Mouse (Mus musculus) liver, embryonic 16.5 days (tissue): ENCODE results near the gene Tax1bp3. TPM values are rescaled to one million over a fixed set of nuclear protein-coding genes. Genes with fewer than 3 reads are reported as not detected.
A peak's percentile ranks its signal among the peaks of the same experiment; 100 is the strongest.

Source experiments
- ATAC-seq: fragments of 200-750 bp; cut with Nextera tagmentation; 2 replicates; pipeline ENCODE4 v1.8.0; 2017; ENCODE audit warnings: low read depth, mild to moderate bottlenecking, moderate number of reproducible peaks, moderate library complexity
- H3K27ac ChIP-seq: fragments of 300-500 bp; sonication (generic); 2 replicates; pipeline ENCODE4 v1.5.1; 2014; ENCODE audit warnings: mild to moderate bottlenecking, low read length
- H3K27me3 ChIP-seq: fragments of 300-500 bp; sonication (generic); 2 replicates; pipeline ENCODE4 v1.6.1; 2014; ENCODE audit warnings: low read depth, low read length, mixed read lengths; ENCODE audit not compliant: control insufficient read depth, insufficient read depth
- H3K36me3 ChIP-seq: fragments of 300-500 bp; sonication (generic); 2 replicates; pipeline ENCODE4 v1.6.1; 2014; ENCODE audit warnings: mild to moderate bottlenecking; ENCODE audit not compliant: control insufficient read depth, insufficient read depth
- H3K4me1 ChIP-seq: fragments of 300-500 bp; sonication (generic); 2 replicates; pipeline ENCODE4 v1.6.1; 2014; ENCODE audit warnings: low read depth, low read length, mixed read lengths; ENCODE audit not compliant: control insufficient read depth
- H3K4me2 ChIP-seq: fragments of 300-500 bp; sonication (generic); 2 replicates; pipeline ENCODE4 v1.6.1; 2014; ENCODE audit warnings: low read depth, low read length, mixed read lengths
- H3K4me3 ChIP-seq: fragments of 300-500 bp; sonication (generic); 2 replicates; pipeline ENCODE4 v1.5.1; 2014; ENCODE audit warnings: low read depth, mild to moderate bottlenecking, low read length
- H3K9ac ChIP-seq: fragments of 300-500 bp; sonication (generic); 2 replicates; pipeline ENCODE4 v1.6.1; 2014; ENCODE audit warnings: low read depth, low read length
- H3K9me3 ChIP-seq: fragments of 300-500 bp; sonication (generic); replicated peaks from 2 replicates; pipeline ENCODE4 v1.6.1; 2016; ENCODE audit warnings: low read length; ENCODE audit not compliant: control insufficient read depth
- WGBS: fragments of 180-500 bp; shearing (Covaris S2); extraction: QIAGEN DNeasy Blood & Tissue Kit; methylation state at CpG from one replicate; pipeline ENCODE4 v1.1.7; 2014; ENCODE audit not compliant: insufficient replicate concordance; 5-methylcytosine and 5-hydroxymethylcytosine counted together
- polyA plus RNA-seq: library from polyadenylated mRNA; unstranded; fragments of >200 nt; fragmentation: Nextera tagmentation; extraction: Ambion mirVana; gene quantifications from 2 replicates; pipeline ENCODE4 v1.2.1, GENCODE M21; 2015

The Tax1bp3 gene
- polyA plus RNA-seq, 1 experiment from 2014 or later: 33.6 TPM

DNA sequence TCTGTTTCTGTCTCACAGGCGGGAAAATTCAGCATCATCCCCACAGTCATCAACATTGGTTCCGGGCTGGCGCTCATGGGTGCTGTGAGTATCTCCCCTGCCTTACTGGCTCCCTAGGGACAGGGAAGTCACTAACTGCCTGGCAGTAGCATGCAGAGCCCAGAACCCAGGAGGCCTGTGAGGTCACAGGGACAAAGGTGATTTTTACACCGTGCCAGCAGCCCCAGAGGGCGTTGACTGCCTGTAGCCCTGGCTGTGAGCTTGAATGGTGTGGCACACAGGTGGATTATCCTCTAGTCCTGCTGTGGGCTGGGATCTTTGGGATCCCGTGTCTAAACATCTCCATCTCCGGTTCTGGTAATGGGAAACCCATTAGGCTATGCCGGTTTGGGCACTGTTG lies 8.8 kb upstream of the Tax1bp3 start:
- ATAC-seq: no peak
- 73% methylated on average over 8 of the region's 8 CpGs for WGBS
- H3K27me3 ChIP-seq: no peaks in the 10 kb centered on the region
- no peak overlapping the region for H3K4me2 ChIP-seq
- H3K36me3 ChIP-seq: no peaks in the 10 kb centered on the region
- H3K27ac ChIP-seq: no peak overlapping the region
- H3K4me1 ChIP-seq: peaks cover 7% of the 10 kb centered on the region
- no peak overlapping the region for H3K9ac ChIP-seq
- H3K9me3 ChIP-seq: no peaks in the 10 kb centered on the region
- no peak overlapping the region for H3K4me3 ChIP-seq

DNA sequence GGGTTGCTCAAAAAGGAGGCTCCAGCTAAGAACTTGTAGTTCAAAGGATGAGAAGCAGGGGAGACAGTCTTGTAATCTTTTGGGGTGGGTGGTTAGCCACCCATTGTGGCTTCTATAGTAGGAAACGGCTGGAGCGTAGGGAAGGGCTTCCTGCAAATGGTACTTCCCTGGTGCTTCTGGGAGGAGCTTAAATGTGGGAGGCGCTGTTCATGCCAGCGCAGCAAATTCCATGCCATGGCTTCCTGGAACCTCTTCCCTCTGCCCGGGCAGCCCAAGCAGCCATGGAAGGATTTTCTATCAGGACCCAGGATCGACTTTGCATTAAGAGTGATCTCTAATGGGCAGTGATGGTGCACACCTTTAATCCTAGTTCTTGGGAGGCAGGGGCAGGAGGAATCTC lies 8.3 kb upstream of the Tax1bp3 start:
- WGBS: 77% methylated on average over 6 of the region's 6 CpGs
- ATAC-seq: no peak
- Histone ChIP-seq H3K27ac (no peak overlapping the region), H3K36me3 (no peaks in the 10 kb centered on the region), H3K9me3 (no peaks in the 10 kb centered on the region), H3K27me3 (no peaks in the 10 kb centered on the region), H3K4me2 (no peak overlapping the region), H3K4me1 (peaks cover 7% of the 10 kb centered on the region), H3K9ac (no peak overlapping the region), H3K4me3 (no peak overlapping the region)

DNA sequence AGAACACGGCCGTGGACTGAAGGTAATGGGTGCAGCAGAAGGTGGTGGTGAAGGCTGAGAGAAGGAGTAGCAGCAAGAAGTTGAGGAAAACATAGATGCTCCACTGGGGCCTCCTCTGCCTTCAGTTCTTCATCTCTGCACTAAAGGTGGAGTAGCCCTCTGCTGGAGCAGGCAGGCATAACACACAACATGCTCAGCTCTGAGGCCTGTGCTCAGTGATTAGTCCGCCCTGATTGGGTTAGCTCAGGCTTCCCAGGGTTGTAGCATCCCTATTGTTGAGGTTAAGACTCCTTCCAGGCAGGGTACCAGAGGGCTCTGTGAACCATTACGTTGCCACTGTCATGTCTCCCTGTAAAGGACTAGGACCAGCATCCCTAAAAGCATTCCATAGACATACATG lies 7.7 kb upstream of the Tax1bp3 start:
- Histone ChIP-seq H3K9ac (no peak overlapping the region), H3K4me1 (peaks cover 7% of the 10 kb centered on the region), H3K27me3 (no peaks in the 10 kb centered on the region), H3K27ac (no peak overlapping the region), H3K9me3 (no peaks in the 10 kb centered on the region), H3K4me2 (no peak overlapping the region), H3K4me3 (no peak overlapping the region), H3K36me3 (no peaks in the 10 kb centered on the region)
- ATAC-seq: 0 out of 2 replicates have a peak, but pooled peaks have one; percentile 23
- WGBS: 46% methylated on average over 4 of the region's 4 CpGs

DNA sequence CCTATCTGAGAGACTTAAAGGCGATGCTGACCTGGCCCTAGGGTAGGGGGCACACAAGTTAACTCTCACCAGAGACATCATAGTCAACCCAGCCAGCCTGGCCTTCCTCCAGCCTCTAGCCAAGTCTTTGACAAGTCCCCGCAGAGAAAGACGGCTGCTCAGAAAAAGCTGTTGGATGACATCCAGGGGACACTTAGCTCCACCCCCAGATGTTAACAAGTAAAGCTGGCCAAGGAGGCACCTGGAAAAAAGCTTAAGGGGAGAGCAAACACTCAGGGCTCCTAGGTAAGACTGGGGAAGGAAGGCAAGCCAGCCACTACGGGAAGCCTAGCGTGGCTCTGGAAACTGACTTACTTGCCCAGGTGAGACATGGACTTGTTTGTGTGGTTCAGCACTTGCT lies 4.7 kb upstream of the Tax1bp3 start:
- no peaks in the 10 kb centered on the region for H3K9me3 ChIP-seq
- ATAC-seq: no peak
- H3K4me1 ChIP-seq: peaks cover 22% of the 10 kb centered on the region
- H3K27me3 ChIP-seq: no peaks in the 10 kb centered on the region
- no peak overlapping the region for H3K9ac ChIP-seq
- H3K27ac ChIP-seq: no peak overlapping the region
- 60% methylated on average over 5 of the region's 5 CpGs for WGBS
- H3K4me2 ChIP-seq: no peak overlapping the region
- H3K4me3 ChIP-seq: no peak overlapping the region
- peaks cover 2% of the 10 kb centered on the region for H3K36me3 ChIP-seq

DNA sequence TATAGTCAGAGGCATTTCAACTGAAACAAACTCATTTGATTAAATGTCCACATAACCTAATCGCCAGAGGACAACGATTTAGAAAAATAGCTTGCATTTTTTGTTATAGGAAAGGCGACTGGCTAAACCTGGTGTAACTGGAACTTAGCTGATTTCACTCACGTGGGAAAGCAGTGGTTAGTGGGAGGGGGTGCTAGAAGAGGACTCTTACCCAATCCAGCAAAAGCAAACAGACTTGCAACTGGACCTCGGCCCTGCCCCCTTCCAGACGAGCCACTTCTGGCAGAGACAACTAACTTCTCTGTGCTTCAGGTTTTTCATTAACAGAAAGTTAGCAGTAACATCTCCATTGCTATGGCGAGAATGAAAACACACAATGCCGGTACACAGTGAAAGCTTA lies 1.3 kb upstream of the Tax1bp3 start:
- ATAC-seq: 0 out of 2 replicates have a peak, but pooled peaks have one; percentile 7
- Histone ChIP-seq H3K4me2 (peak overlapping the region; percentile 80), H3K4me1 (peaks cover 35% of the 10 kb centered on the region), H3K9ac (peak overlapping the region; percentile 91), H3K36me3 (peaks cover 2% of the 10 kb centered on the region), H3K4me3 (peak overlapping the region; percentile 95), H3K9me3 (no peaks in the 10 kb centered on the region), H3K27ac (peak overlapping the region; percentile 81), H3K27me3 (no peaks in the 10 kb centered on the region)
- WGBS: 31% methylated on average over 8 of the region's 8 CpGs

DNA sequence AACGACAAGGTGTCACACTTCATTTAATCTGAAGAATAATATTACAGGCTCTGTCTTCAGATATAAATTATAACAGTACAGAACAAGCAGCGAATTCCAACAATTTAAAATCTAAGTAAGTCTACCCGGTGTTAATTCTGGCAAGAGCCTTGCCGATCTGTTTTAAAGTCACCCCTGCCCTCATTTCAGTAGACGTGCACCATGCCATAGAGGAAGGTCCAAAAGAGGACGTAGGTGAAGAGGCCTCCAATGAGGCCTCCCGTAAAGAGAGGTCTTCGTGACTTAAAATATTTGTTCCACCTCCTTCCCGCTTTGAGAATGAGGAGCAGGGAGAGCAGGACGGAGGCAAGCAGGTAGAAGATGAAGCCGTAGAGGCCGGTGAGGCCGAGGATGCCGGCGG lies 697 bp upstream of the Tax1bp3 start:
- no peak for ATAC-seq

DNA sequence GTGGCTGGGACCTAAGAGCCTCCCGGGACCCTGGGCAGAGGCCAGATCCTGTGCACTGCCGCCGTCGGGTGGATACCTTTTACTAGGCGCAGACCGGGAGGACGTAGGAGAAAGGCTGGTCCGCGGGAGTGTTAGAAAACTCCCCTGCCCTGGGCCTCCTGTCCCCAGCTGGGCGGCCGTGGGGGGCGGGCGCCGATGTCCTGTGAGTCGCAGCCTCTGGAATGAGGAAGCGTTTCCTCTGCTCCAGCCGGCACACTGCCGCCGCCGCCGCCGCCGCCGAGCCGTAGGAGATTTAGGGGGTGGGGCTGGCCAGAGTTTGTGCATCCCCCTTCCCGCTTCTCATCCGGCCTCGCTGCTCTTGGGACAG lies 609 bp downstream of the Tax1bp3 start:
- Histone ChIP-seq H3K27ac (peak overlapping the region; percentile 84), H3K9me3 (no peaks in the 10 kb centered on the region), H3K4me3 (peak overlapping the region; percentile 95), H3K27me3 (no peaks in the 10 kb centered on the region), H3K36me3 (peaks cover 2% of the 10 kb centered on the region), H3K4me1 (peaks cover 29% of the 10 kb centered on the region), H3K9ac (peak overlapping the region; percentile 84), H3K4me2 (peak overlapping the region; percentile 95)
- WGBS: under 1% methylated on average over 28 of the region's 28 CpGs
- ATAC-seq: peak; percentile 43

More for the DNA sequence above, 697 bp upstream of the Tax1bp3 start:
- H3K4me2 ChIP-seq: peak overlapping the region; percentile 80
- no peaks in the 10 kb centered on the region for H3K27me3 ChIP-seq
- H3K36me3 ChIP-seq: peaks cover 2% of the 10 kb centered on the region
- H3K4me1 ChIP-seq: peaks cover 35% of the 10 kb centered on the region
- peak overlapping the region; percentile 91 for H3K9ac ChIP-seq
- H3K9me3 ChIP-seq: no peaks in the 10 kb centered on the region
- H3K27ac ChIP-seq: peak overlapping the region; percentile 81
- 1% methylated on average over 15 of the region's 15 CpGs for WGBS
- peak overlapping the region; percentile 95 for H3K4me3 ChIP-seq

DNA sequence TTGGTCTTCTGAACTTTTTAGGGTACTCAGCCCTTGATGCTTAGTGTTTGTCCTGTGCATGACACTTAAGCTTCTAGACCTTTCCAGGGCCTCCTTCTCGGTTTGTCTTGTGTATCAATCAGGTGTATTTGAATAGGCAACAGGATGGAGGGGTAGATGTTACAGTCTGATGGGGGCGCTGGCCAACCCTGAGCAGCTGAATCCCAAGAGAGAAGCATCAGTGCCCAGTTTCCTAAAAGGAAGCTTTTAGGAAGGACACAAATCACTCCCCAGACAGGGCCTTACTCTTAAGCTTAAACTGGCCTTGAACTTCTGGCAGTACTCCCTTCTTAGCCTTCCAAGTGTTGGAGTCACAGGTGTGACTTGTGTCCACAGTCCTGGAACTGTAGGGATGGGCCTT lies 1.0 kb downstream of the Tax1bp3 start:
- ATAC-seq: no peak
- Histone ChIP-seq H3K4me1 (peaks cover 28% of the 10 kb centered on the region), H3K9me3 (no peaks in the 10 kb centered on the region), H3K27me3 (no peaks in the 10 kb centered on the region), H3K27ac (no peak overlapping the region), H3K9ac (peak overlapping the region; percentile 84), H3K4me3 (peak overlapping the region; percentile 95), H3K36me3 (peaks cover 2% of the 10 kb centered on the region), H3K4me2 (peak overlapping the region; percentile 95)
- WGBS: 16% methylated on average over 2 of the region's 2 CpGs

DNA sequence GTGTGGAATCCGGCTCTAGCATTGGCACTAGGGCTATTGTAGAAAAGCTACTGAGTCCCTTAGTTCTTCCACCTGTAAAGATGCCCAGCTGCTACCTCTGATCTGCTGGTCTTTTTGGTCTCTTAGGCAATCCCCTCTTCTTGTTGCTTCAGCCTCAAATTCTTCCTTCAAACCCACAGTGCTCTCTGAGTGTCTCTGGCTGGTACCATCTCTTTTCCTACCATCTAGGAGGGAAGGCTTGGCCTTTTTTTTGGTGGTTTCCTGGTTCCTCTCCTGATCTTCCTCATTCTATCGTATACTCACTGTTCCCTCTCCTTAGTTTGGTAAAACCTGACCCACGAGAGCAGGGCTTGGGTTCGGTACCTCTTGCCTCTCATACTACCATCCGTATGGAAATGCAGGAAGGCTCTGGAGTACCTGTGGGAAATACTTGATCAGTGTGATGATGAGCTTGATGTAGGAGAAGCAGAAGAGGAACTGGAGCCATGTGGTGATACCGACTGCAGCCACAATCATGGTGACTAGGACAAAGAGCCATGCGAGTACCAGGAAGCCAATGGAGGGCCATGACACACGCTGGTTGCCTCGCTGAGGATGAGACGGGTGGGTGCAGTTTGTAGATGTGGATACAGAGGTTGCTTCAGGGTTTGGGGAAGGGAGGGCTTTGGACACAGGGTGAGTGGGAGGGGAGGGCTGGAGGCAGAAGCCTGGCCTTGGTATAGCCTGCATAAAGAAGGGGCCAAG lies 9.2 kb downstream of the Tax1bp3 start:
- Histone ChIP-seq H3K27ac (no peak overlapping the region), H3K36me3 (no peaks in the 10 kb centered on the region), H3K4me3 (no peak overlapping the region), H3K9me3 (no peaks in the 10 kb centered on the region), H3K27me3 (no peaks in the 10 kb centered on the region), H3K9ac (no peak overlapping the region), H3K4me1 (no peaks in the 10 kb centered on the region), H3K4me2 (no peak overlapping the region)
- 65% methylated on average over 10 of the region's 10 CpGs for WGBS
- ATAC-seq: no peak
